Mouse (Mus musculus) MEL (cell line): ENCODE measurements around the gene Fbxl2. TPM values are rescaled to one million over a fixed set of nuclear protein-coding genes. Genes with fewer than 3 reads are reported as not detected.

Source experiments
- DNase-seq: peaks from one replicate; pipeline ENCODE4 v3.0.0; 2011; ENCODE audit warnings: low read depth, low spot score
- H3K27ac ChIP-seq: 2 replicates; pipeline ENCODE4 v1.5.1; 2012; ENCODE audit warnings: low read depth, mild to moderate bottlenecking, control low read depth, low read length, moderate library complexity; ENCODE audit not compliant: control insufficient read depth
- H3K27me3 ChIP-seq, 2 experiments: fragments of 150-350 bp in 1 of 2; sonication (generic) in 1 of 2; 2 replicates each; pipeline ENCODE4 v1.6.1; 2012; ENCODE audit warnings: low read length in 2 of 2, mild to moderate bottlenecking in 2 of 2, improper control_type of control experiment in 1 of 2, moderate library complexity in 1 of 2; ENCODE audit not compliant: insufficient read depth in 2 of 2, control insufficient read depth in 1 of 2
- H3K36me3 ChIP-seq, 2 experiments: 2 replicates each; pipeline ENCODE4 v1.6.1; 2012 to 2014; ENCODE audit warnings: low read length in 2 of 2, improper control_type of control experiment in 1 of 2, inconsistent platforms in 1 of 2, mild to moderate bottlenecking in 1 of 2; ENCODE audit not compliant: insufficient read depth in 2 of 2, control insufficient read depth in 1 of 2
- H3K4me1 ChIP-seq, 2 experiments: fragments of 150-350 bp in 1 of 2; sonication (generic) in 1 of 2; 2 replicates each; pipeline ENCODE4 v1.6.1; 2012; ENCODE audit warnings: low read length in 2 of 2, improper control_type of control experiment in 1 of 2, mild to moderate bottlenecking in 1 of 2; ENCODE audit not compliant: insufficient read depth in 2 of 2, control insufficient read depth in 1 of 2
- H3K4me3 ChIP-seq, 2 experiments: fragments of 150-350 bp in 1 of 2; sonication (generic) in 1 of 2; 2 replicates each; pipeline ENCODE4 v1.5.1; 2012; ENCODE audit warnings: low read depth in 2 of 2, low read length in 2 of 2, mild to moderate bottlenecking in 2 of 2, moderate library complexity in 2 of 2, control low read depth in 1 of 2, improper control_type of control experiment in 1 of 2; ENCODE audit not compliant: control insufficient read depth in 1 of 2, insufficient read depth in 1 of 2
- H3K79me2 ChIP-seq: 2 replicates; pipeline ENCODE4 v1.6.1; 2012; ENCODE audit warnings: mild to moderate bottlenecking, low read length, moderate library complexity; ENCODE audit not compliant: control insufficient read depth, poor library complexity, insufficient read depth
- H3K9ac ChIP-seq: 2 replicates; pipeline ENCODE4 v1.6.1; 2012; ENCODE audit warnings: low read depth, mild to moderate bottlenecking, control low read depth, low read length, moderate library complexity; ENCODE audit not compliant: control insufficient read depth, poor library complexity, severe bottlenecking
- H3K9me3 ChIP-seq: fragments of 150-350 bp; sonication (generic); replicated peaks from 2 replicates; pipeline ENCODE4 v1.6.1; 2012; ENCODE audit warnings: mild to moderate bottlenecking, low read length, improper control_type of control experiment, moderate library complexity; ENCODE audit not compliant: insufficient read depth
- CTCF ChIP-seq, 3 experiments: IDR thresholded peaks in 2 of 3; conservative IDR thresholded peaks in 1 of 3; 2 replicates each; pipeline ENCODE4 v1.5.1; 2011 to 2012; ENCODE audit warnings: low read length in 3 of 3, low read depth in 2 of 3, mild to moderate bottlenecking in 2 of 3, improper control_type of control experiment in 1 of 3, inconsistent platforms in 1 of 3, mixed read lengths in 1 of 3, moderate library complexity in 1 of 3; ENCODE audit not compliant: control insufficient read depth in 1 of 3, insufficient read depth in 1 of 3, poor library complexity in 1 of 3, severe bottlenecking in 1 of 3
- EP300 ChIP-seq, 2 experiments: IDR thresholded peaks; 2 replicates each; pipeline ENCODE4 v1.6.1; 2011; ENCODE audit warnings: improper control_type of control experiment in 2 of 2, low read length in 2 of 2, low read depth in 1 of 2, mild to moderate bottlenecking in 1 of 2
- HCFC1 ChIP-seq: IDR thresholded peaks from 2 replicates; pipeline ENCODE4 v1.6.1; 2012; ENCODE audit warnings: low read depth, mild to moderate bottlenecking, inconsistent platforms, low read length, improper control_type of control experiment, moderate library complexity
- MAX ChIP-seq: IDR thresholded peaks from 2 replicates; pipeline ENCODE4 v1.6.1; 2011; ENCODE audit warnings: low read length, improper control_type of control experiment
- MAZ ChIP-seq: IDR thresholded peaks from 2 replicates; pipeline ENCODE4 v1.6.1; 2012; ENCODE audit warnings: low read depth, mild to moderate bottlenecking, inconsistent platforms, low read length, improper control_type of control experiment
- MEF2A ChIP-seq: IDR thresholded peaks from 2 replicates; pipeline ENCODE4 v1.6.1; 2014; ENCODE audit warnings: low read depth, mild to moderate bottlenecking, inconsistent platforms, low read length, improper control_type of control experiment; ENCODE audit not compliant: poor library complexity, insufficient replicate concordance, severe bottlenecking; ENCODE audit errors: extremely low read depth
- MXI1 ChIP-seq: IDR thresholded peaks from 2 replicates; pipeline ENCODE4 v1.6.1; 2011; ENCODE audit warnings: mild to moderate bottlenecking, low read depth, low read length, improper control_type of control experiment
- MYB ChIP-seq: IDR thresholded peaks from 2 replicates; pipeline ENCODE4 v1.6.1; 2011; ENCODE audit warnings: mild to moderate bottlenecking, low read depth, low read length, improper control_type of control experiment
- NELFE ChIP-seq: IDR thresholded peaks from 2 replicates; pipeline ENCODE4 v1.6.1; 2011; ENCODE audit warnings: low read depth, low read length, improper control_type of control experiment
- RCOR1 ChIP-seq: IDR thresholded peaks from 2 replicates; pipeline ENCODE4 v1.6.1; 2012; ENCODE audit warnings: low read depth, mild to moderate bottlenecking, inconsistent platforms, low read length, improper control_type of control experiment
- TBP ChIP-seq: IDR thresholded peaks from 2 replicates; pipeline ENCODE4 v1.8.0; 2011; ENCODE audit warnings: low read depth, low read length, improper control_type of control experiment
- ZC3H11A ChIP-seq: IDR thresholded peaks from 2 replicates; pipeline ENCODE4 v1.6.1; 2012; ENCODE audit warnings: low read depth, mild to moderate bottlenecking, inconsistent platforms, low read length, improper control_type of control experiment
- polyA plus RNA-seq, 2 experiments: library from polyadenylated mRNA; stranded (reverse) in 1 of 2; unstranded in 1 of 2; fragments of >175 nt in 1 of 2; fragments of >200 nt in 1 of 2; gene quantifications; 2 replicates each; pipeline versions ENCODE4 v1.2.1 to v1.2.4; 2012; ENCODE audit warnings: low replicate concordance in 2 of 2, low read depth in 1 of 2; ENCODE audit not compliant: insufficient read length in 2 of 2, insufficient read depth in 1 of 2, missing spikeins in 1 of 2
- total RNA-seq: library from RNA; depleted of rRNA; stranded (reverse); fragments of 300-350 nt; gene quantifications from 2 replicates; pipeline ENCODE4 v1.2.3, GENCODE M21; 2012

Gene Fbxl2
- total and polyA plus RNA-seq, 3 experiments: 1.8 to 3.0 TPM; not detected in 1

- H3K79me2 ChIP-seq: no peaks in the 10 kb centered on the region
- no peak overlapping the region for H3K27ac ChIP-seq
- DNase-seq: no peak
- H3K36me3 ChIP-seq: peaks cover 31 to 36% of the 10 kb centered on the region in 2 experiments
- no peaks in the 10 kb centered on the region for H3K27me3 ChIP-seq
- H3K4me1 ChIP-seq: peaks cover 25 to 26% of the 10 kb centered on the region in 2 experiments
- no peak overlapping the region for H3K4me3 ChIP-seq
- no peak overlapping the region for H3K9ac ChIP-seq
- H3K9me3 ChIP-seq: no peaks in the 10 kb centered on the region
- no peak for TF ChIP-seq RCOR1
- TF ChIP-seq MAZ: no peak
- no peak for TF ChIP-seq MEF2A
- no peak for TF ChIP-seq MYB
Measured at GRCm38 (mm10) chr9:113971615-113972014, 74.4 kb downstream of the Fbxl2 start.

DNA sequence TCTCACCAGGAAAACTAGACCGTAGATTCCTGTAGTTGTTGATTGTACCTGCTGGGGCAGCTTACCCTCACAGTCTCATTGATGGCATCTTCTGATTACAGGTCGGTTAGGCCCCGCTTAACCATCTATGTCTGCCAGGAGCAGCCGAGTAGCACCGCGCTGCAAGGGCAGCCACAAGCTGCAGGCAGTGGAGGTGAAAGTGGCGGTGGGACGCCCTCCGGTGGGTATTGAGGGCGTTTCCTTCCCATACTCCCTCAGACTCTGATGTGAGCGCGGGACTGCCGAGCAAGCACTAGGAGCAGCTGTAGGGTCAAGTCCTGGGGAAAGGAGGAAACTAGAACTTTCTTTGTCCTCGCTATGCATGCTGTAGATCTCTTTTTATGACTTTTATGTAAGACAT lies 76.0 kb downstream of the Fbxl2 start:
- Histone ChIP-seq H3K36me3 (peaks cover 44% of the 10 kb centered on the region in 2 experiments), H3K27ac (no peak overlapping the region), H3K79me2 (no peaks in the 10 kb centered on the region), H3K9ac (no peak overlapping the region), H3K9me3 (no peaks in the 10 kb centered on the region), H3K4me1 (peaks cover 32 to 33% of the 10 kb centered on the region in 2 experiments), H3K27me3 (no peaks in the 10 kb centered on the region), H3K4me3 (no peak overlapping the region)
- no peak for DNase-seq
- peak in 2 of 3 experiments; percentile 2 to 11; a peak in 1 of 6 replicates for TF ChIP-seq CTCF (IDR thresholded peaks at IDR 0.05 in 2 of 3, conservative IDR thresholded peaks at IDR 0.05 in 1 of 3; ENCODE audit: control insufficient read depth in 1 of 3, insufficient read depth in 1 of 3, low read depth in 2 of 3, low read length in 3 of 3, poor library complexity in 1 of 3, severe bottlenecking in 1 of 3)
- TF ChIP-seq EP300 (IDR thresholded peaks at IDR 0.05; ENCODE audit: low read depth in 1 of 2, low read length in 2 of 2): no peak
- no peak for TF ChIP-seq NELFE

DNA sequence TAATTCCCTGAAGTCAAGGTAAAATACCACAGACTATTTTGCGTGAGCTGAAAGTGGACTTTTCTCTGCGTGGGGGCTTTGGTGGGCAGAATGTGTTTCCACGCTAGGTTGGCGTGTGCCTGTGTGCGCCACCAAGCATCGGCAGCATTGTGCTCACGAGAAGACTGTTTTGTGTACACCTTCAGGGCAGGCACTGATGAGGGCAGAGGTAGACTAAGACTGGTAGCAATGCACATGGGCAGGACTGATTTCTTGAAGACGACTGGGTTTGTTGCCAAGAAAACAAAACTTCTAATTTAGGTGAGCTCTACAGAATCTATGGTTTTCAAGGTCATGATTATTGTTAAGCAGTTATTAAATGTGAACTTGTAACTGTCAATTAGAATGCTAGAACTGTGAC lies 76.6 kb downstream of the Fbxl2 start:
- Histone ChIP-seq H3K79me2 (no peaks in the 10 kb centered on the region), H3K36me3 (peaks cover 43 to 44% of the 10 kb centered on the region in 2 experiments), H3K27ac (peak overlapping the region; percentile 56), H3K4me3 (no peak overlapping the region)
- DNase-seq: no peak
- TF ChIP-seq TBP: no peak
- TF ChIP-seq MAX: 0 out of 2 replicates have a peak, but pooled peaks have one; percentile 0
- TF ChIP-seq MXI1: no peak
- TF ChIP-seq HCFC1: no peak
- TF ChIP-seq ZC3H11A: no peak
- TF ChIP-seq, all 39 proteins: peak for 1
- Histone ChIP-seq H3K9ac (no peak overlapping the region), H3K27me3 (no peaks in the 10 kb centered on the region), H3K9me3 (no peaks in the 10 kb centered on the region), H3K4me1 (peaks cover 32 to 33% of the 10 kb centered on the region in 2 experiments)
